Mouse (Mus musculus) right cerebral cortex, postnatal 4 days (tissue): ENCODE measurements at regions not wholly inside any gene's neighbourhood (a gene's known extent, or its start where the extent isn't known, plus 50 kb on each side); places are given as distances from the start of the nearest gene placed in this dataset.

ENCODE experiments used
- DNase-seq: peaks from one replicate; pipeline ENCODE4 v3.0.0-alpha.2; 2022

DNA sequence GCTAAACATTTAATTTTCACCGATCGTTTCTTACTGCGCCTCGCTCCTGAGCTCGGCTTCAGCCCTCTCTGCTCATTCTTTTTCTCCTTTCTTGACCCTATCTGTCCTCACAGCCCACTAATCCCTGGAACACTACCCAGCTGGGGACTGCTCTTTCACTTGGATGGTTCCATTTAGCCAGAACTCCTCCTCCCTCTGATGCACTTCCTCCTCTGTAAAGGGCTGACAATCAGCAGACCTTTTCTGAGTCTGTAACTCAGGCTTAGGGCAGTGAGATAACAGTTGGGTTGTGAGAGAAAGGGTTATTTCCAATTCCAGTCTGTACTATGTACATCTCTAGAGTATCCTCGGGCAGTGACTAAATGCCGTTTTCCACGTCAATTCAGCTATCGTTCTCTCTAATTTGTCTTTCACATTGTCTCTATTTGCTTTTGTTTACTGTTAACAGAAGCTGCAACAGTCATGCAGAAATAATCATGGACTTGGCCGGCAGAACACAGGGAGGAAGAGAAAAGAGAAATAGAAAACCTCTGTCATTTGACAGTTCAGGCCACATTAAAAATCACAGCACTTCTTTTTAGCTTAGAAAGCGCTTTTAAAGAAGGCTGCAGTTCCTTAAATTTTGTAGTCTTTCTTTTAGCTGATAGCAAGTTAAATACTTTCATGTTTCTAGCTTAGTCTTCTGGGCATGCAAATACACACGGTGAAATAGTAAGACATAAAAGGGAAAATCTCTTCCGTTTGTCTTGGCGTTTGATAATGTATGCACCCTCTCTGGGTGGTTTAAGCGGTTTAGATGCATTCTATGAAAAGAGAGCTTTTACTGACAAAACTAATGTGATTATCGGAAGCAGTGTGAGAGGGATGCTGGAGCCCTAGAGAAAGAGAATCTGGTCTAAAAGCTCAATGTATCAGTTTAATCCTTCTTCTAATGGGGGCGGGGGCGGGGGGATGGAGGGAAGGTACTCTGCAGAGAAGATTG lies 94.7 kb upstream of the Fam181b start:
- DNase-seq: no peak

GRCm38 (mm10) chr7:92985683-92986070 lies 94.0 kb upstream of the Fam181b start:
- no peak for DNase-seq

DNA sequence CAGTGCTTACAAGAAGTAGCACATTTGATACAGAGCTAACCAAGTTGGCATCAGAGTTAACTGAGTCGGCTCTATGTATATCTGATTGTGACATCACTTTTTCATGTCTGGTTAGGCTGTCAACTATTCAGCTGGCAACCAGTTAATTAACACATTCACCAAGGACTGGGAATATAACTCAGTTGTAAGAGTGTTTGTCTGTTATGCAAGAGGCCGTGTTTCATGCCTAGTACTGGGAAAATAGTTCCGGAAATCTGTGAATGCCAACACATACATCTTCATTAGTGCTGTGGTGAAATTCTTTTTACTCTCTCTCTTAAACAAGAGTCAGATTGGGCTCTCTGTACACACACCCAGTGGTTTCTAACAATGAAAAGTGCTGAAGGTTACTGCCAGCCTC lies 80.8 kb upstream of the Fam181b start:
- no peak for DNase-seq

GRCm38 (mm10) chr7:93006694-93007231 lies 72.9 kb upstream of the Fam181b start:
- peak; percentile 53 for DNase-seq

GRCm38 (mm10) chr7:93007721-93008120 lies 71.9 kb upstream of the Fam181b start:
- no peak for DNase-seq

DNA sequence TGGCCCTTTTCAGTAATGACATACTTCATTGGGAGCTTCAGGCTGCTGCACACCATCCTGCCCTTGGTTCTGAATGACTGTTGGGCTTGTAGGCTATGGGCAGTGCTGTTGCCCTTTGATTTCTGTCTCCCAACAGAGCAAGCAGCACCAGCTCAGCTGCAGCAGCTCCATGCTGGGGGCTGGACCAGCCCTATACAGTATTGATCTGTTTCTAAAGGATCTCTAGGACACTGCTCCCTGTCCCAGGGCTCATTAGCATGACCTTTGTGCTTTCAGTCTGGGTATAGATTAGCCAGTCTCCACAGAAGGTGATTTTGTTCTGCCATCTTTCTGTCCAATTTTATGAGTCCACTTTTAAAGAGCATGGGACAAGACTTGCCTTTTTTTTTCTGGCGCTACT lies 60.3 kb upstream of the Fam181b start:
- no peak for DNase-seq

GRCm38 (mm10) chr7:93023489-93024130 lies 56.1 kb upstream of the Fam181b start:
- no peak for DNase-seq

- DNase-seq: no peak
Measured at GRCm38 (mm10) chr7:93026231-93026630, 53.4 kb upstream of the Fam181b start.
